Mouse (Mus musculus) lung, adult 2 months (tissue): Measurements from ENCODE around the gene Tada1. TPM values are rescaled to one million over a fixed set of nuclear protein-coding genes. Genes with fewer than 3 reads are reported as not detected.

Source experiments
- DNase-seq: peaks from one replicate; pipeline ENCODE4 v3.0.0; 2022
- H3K4me1 ChIP-seq: fragments of 200-500 bp; 2 replicates; pipeline ENCODE4 v1.6.1; 2011; ENCODE audit warnings: low read length; ENCODE audit not compliant: control insufficient read depth, insufficient read depth
- H3K4me3 ChIP-seq: fragments of 200-500 bp; replicated peaks from 2 replicates; pipeline ENCODE3; 2011; ENCODE audit warnings: low read depth, mild to moderate bottlenecking, control low read depth, low read length; ENCODE audit errors: extremely low read depth
- CTCF ChIP-seq: fragments of 200-500 bp; IDR thresholded peaks from 2 replicates; pipeline ENCODE4 v1.5.1; 2011; ENCODE audit warnings: mild to moderate bottlenecking, low read length, control low read depth; ENCODE audit not compliant: insufficient read depth
- POLR2A ChIP-seq: fragments of 200-500 bp; IDR thresholded peaks from 2 replicates; pipeline ENCODE4 v1.6.1; 2011; ENCODE audit warnings: low read depth, mild to moderate bottlenecking, control low read depth, low read length, borderline replicate concordance; ENCODE audit errors: extremely low read depth
- WGBS: fragments of 180-500 bp; shearing (Covaris S2); methylation state at CpG from one replicate; pipeline ENCODE4 v1.1.7; 2018; 5-methylcytosine and 5-hydroxymethylcytosine counted together
- polyA plus RNA-seq: library from polyadenylated mRNA; depleted of rRNA; stranded (reverse); fragments of >200 nt; gene quantifications from 2 replicates; pipeline ENCODE4 v1.2.3, GENCODE M21; 2012

Gene Tada1
- polyA plus RNA-seq, 1 experiment, result 14.3 TPM

DNA sequence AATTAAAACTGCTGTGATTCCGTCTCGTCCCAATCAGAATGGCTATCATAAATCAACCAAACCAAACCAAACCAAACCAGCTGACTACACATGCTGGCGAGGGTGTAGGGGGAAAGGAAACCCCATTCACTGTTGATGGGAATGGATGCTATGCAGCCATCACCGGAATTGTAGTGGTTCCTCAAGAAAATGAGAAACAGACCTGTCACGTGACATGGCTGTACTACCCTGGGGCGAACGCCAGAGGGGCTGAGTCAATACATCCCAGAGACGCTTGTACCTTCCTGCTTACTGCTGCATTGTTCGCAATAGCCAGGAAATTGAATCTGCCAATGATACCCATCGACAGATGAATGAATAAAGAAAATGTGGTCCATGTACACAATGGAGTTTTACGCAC, 29.1 kb upstream of the Tada1 start:
- WGBS, result 76% methylated on average over 11 of the region's 11 CpGs
- H3K4me1 ChIP-seq, result no peaks in the 10 kb centered on the region
- no peak for TF ChIP-seq CTCF
- TF ChIP-seq POLR2A, result no peak
- no peak overlapping the region for H3K4me3 ChIP-seq
- DNase-seq, result no peak

GRCm38 (mm10) chr1:166360157-166360855, 18.6 kb upstream of the Tada1 start:
- H3K4me3 ChIP-seq, result no peak overlapping the region
- peak; percentile 84 for DNase-seq
- TF ChIP-seq POLR2A, result no peak
- peak; percentile 82 for TF ChIP-seq CTCF
- H3K4me1 ChIP-seq, result no peaks in the 10 kb centered on the region
- 20% methylated on average over 14 of the region's 14 CpGs for WGBS

- no peaks in the 10 kb centered on the region for H3K4me1 ChIP-seq
- no peak for DNase-seq
- TF ChIP-seq POLR2A (no peak), CTCF (no peak)
These were observed 18.0 kb upstream of the Tada1 start for GRCm38 (mm10) chr1:166360896-166361295.

DNA sequence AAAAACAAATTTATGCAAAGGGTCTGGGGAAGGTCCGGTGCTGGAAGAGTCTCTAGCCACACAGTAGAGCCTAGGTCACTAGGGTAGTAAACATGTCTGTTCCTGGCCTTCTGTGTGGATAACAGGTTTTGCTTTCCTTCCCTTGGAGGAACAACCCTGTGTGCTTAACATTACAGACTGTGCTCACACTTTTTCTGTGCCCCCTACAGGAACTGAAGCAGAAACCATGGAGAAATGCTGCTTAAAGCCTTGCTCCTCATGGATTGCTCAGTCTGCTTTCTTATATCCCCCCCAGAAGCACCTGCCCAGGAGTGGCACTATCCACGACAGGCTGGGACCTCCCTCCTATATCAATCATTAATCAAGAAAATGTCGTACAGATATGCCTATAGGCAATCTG, 17.1 kb upstream of the Tada1 start:
- Histone ChIP-seq H3K4me1 (no peaks in the 10 kb centered on the region), H3K4me3 (no peak overlapping the region)
- 54% methylated on average over 3 of the region's 3 CpGs for WGBS
- DNase-seq, result no peak
- no peak for TF ChIP-seq POLR2A
- TF ChIP-seq CTCF, result no peak

More at GRCm38 (mm10) chr1:166360896-166361295, 18.0 kb upstream of the Tada1 start:
- H3K4me3 ChIP-seq, result no peak overlapping the region
- 72% methylated on average over 5 of the region's 5 CpGs for WGBS

DNA sequence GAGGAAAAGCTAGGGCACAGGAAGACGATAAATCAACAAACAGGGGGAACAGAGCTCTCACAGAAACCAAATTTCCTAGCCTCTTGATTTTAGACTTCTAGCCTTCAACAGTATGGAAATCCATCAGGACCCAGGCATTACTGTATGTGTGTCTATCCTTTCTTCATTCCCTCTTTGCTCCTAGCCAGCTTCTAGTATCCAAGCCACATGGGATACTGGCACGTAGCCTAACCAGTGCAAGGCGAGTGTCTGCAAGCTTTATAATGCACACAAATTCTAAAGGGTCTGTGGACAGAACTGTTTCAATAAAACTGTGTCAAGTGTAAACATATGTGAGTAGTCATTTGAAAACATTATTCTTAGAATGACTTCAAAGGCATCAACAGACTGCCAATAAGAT, 16.2 kb upstream of the Tada1 start:
- Histone ChIP-seq H3K4me1 (no peaks in the 10 kb centered on the region), H3K4me3 (no peak overlapping the region)
- no peak for TF ChIP-seq POLR2A
- TF ChIP-seq CTCF, result no peak
- WGBS, result 53% methylated on average over 3 of the region's 3 CpGs
- DNase-seq, result no peak

DNA sequence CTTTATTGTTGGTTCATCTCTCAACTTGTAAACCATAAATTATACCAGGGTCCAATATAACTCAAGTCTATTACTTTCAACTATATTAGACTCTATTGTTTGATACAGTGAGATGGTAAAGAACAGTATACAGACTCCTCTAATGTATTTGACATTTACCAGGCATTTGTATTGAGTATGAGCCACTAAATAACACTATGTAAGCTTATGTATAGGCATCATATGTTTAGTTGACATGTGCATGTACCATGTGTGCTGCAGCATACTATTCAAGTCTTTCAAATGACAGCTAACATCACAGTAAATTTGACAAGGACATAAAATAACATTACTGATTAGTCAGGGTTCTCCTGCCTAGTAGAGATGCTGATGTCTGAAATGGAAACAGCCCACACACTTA, 15.8 kb upstream of the Tada1 start:
- no peak for TF ChIP-seq CTCF
- TF ChIP-seq POLR2A, result no peak
- DNase-seq, result no peak
- Histone ChIP-seq H3K4me1 (no peaks in the 10 kb centered on the region), H3K4me3 (no peak overlapping the region)

DNA sequence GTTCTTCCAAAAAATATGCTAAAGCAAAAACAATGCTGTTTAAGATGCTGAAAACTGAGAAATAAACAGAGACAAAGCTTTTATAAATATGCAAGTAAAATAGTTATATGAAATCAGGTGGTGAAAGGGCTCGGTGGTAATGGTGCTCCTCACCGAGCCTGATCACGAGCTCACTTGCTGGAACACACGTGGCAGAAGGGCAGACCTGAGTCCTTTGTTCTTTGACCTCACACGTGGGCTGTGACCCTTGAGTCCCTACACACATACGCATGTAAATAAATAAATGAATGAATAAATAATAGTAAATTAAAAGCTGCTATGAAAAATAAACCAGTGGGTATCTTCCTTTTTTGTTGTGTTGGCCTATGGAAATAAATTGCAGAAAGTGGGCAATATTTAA, 1.7 kb upstream of the Tada1 start:
- 81% methylated on average over 6 of the region's 6 CpGs for WGBS
- H3K4me3 ChIP-seq, result no peak overlapping the region
- no peak for TF ChIP-seq POLR2A
- TF ChIP-seq CTCF, result no peak
- peaks cover 2% of the 10 kb centered on the region; the same call in 1 of the 2 replicates for H3K4me1 ChIP-seq
- DNase-seq, result no peak

DNA sequence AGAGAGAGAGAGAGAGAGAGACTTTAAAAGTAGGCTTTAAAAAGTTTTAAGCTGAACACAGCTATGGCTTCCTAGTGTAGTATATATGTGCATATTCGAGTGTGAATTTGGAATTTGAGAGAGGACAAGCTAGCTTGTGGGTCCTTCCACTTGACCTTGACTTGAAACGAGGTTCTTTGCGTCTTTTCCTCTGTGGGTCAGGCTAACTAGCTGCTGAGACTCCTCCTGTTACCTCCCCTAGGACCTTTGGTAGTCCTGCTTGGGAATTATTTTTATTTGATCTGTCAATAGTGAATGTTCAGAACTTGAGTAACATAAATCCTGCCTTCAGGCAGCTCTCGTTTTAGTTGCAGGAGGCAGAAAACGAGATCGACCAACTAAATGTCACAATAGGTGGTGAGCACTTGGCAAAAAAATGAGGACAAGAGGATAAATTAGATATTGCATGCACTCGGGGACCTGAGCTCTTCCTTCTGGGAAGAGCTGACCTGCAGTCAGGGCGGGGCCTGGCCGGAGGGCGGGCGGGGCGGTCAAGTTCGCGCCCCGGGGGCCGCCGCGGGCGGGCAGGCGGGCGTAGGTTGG, 375 bp upstream of the Tada1 start:
- Histone ChIP-seq H3K4me1 (peaks cover 2% of the 10 kb centered on the region; the same call in 1 of the 2 replicates), H3K4me3 (peak overlapping the region; percentile 55)
- DNase-seq, result no peak
- 4% methylated on average over 21 of the region's 21 CpGs for WGBS
- TF ChIP-seq POLR2A (no peak), CTCF (no peak)

DNA sequence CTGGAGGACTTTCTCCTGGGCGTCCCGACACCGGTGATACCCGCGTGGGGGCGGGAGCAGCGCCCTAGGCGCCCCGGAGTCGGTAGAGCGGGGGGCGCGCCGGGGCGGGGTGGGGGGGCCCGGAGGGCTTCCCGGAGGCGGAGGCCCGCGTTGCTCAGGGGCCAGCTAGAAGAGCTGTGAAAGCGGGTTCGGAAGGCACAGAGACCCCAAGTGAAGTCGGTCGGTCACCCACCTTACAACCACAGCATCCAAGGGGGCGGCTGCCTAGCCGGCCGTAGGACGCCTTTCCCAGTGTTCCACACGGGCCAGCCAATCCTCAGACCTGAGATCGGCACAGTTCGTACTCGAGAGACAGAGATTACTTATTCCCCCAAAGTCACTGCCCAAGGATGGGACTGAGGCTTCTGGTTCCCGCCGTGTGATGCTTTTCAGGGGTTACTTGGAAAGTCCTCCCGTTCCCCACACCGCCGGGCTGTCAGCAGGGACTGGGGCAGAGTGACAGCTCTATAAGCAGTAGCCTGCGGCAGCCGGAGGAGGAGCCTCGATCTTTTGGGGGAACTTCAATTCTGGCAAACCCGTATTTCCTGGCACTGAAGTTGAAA, 834 bp downstream of the Tada1 start:
- 1% methylated on average over 40 of the region's 41 CpGs for WGBS
- TF ChIP-seq POLR2A, result peak; percentile 24; the same call in 1 of the 2 replicates
- TF ChIP-seq CTCF, result no peak
- Histone ChIP-seq H3K4me1 (peaks cover 2% of the 10 kb centered on the region; the same call in 1 of the 2 replicates), H3K4me3 (peak overlapping the region; percentile 81)
- DNase-seq, result peak; percentile 68

DNA sequence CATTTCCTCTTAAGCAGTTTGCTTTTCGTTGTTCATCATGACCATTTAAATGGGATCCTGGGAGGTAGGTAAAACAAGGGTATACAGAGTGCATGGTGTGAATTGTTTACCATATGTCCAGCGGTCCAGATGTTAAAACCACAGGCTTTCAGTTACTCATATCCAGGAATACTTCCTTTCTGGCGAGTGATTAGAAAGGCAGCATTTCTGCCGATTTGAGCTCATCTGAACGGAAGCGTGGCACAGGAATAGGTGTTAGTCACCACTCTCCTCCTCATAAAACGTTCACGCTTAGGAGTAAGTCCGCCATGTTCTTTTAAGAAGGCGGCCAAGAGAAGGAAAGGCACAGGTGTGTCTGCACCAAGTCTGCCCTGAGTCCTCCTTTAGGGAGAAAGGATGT, 2.4 kb downstream of the Tada1 start:
- WGBS, result 71% methylated on average over 10 of the region's 10 CpGs
- no peak for TF ChIP-seq CTCF
- no peak for TF ChIP-seq POLR2A
- peaks cover 2% of the 10 kb centered on the region; the same call in 1 of the 2 replicates for H3K4me1 ChIP-seq
- DNase-seq, result no peak
- no peak overlapping the region for H3K4me3 ChIP-seq
